Mouse (Mus musculus) kidney, embryonic 15.5 days (tissue): ENCODE measurements around the gene Apeh. TPM values are rescaled to one million over a fixed set of nuclear protein-coding genes. Genes with fewer than 3 reads are reported as not detected.

Experiments
- ATAC-seq: fragments of 200-750 bp; cut with Nextera tagmentation; replicated peaks from 2 replicates; pipeline ENCODE4 v1.8.0; 2017; ENCODE audit warnings: moderate TSS enrichment; ENCODE audit not compliant: low FRiP score
- H3K27ac ChIP-seq: fragments of 300-500 bp; sonication (generic); 2 replicates; pipeline ENCODE4 v1.5.1; 2015; ENCODE audit warnings: mild to moderate bottlenecking, inconsistent platforms
- H3K27me3 ChIP-seq: fragments of 300-500 bp; sonication (generic); 2 replicates; pipeline ENCODE4 v1.6.1; 2015; ENCODE audit warnings: inconsistent platforms
- H3K36me3 ChIP-seq: fragments of 300-500 bp; sonication (generic); 2 replicates; pipeline ENCODE4 v1.6.1; 2015; ENCODE audit warnings: inconsistent platforms
- H3K4me1 ChIP-seq: fragments of 300-500 bp; sonication (generic); 2 replicates; pipeline ENCODE4 v1.6.1; 2015; ENCODE audit warnings: inconsistent platforms
- H3K4me2 ChIP-seq: fragments of 300-500 bp; sonication (generic); 2 replicates; pipeline ENCODE4 v1.6.1; 2015; ENCODE audit warnings: moderate library complexity, mild to moderate bottlenecking, inconsistent platforms
- H3K4me3 ChIP-seq: fragments of 300-500 bp; sonication (generic); replicated peaks from 2 replicates; pipeline ENCODE4 v1.5.1; 2015; ENCODE audit warnings: mild to moderate bottlenecking, inconsistent platforms
- H3K9ac ChIP-seq: fragments of 300-500 bp; sonication (generic); 2 replicates; pipeline ENCODE4 v1.6.1; 2015; ENCODE audit warnings: mild to moderate bottlenecking, inconsistent platforms
- H3K9me3 ChIP-seq: fragments of 300-500 bp; sonication (generic); replicated peaks from 2 replicates; pipeline ENCODE4 v1.6.1; 2016; ENCODE audit warnings: inconsistent platforms
- WGBS: fragments of 180-500 bp; shearing (Covaris S2); methylation state at CpG from one replicate; pipeline ENCODE4 v1.1.7; 2015; ENCODE audit warnings: mixed read lengths; 5-methylcytosine and 5-hydroxymethylcytosine counted together
- polyA plus RNA-seq: library from polyadenylated mRNA; unstranded; fragments of >200 nt; fragmentation: Nextera tagmentation; extraction: Ambion mirVana; gene quantifications from 2 replicates; pipeline ENCODE4 v1.2.1, GENCODE M21; 2015

The Apeh gene
- polyA plus RNA-seq, 1 experiment from 2014 or later, result 76.6 TPM

- Histone ChIP-seq H3K9ac (no peak overlapping the region), H3K4me1 (peaks cover 21% of the 10 kb centered on the region), H3K27ac (no peak overlapping the region), H3K9me3 (no peaks in the 10 kb centered on the region), H3K36me3 (no peaks in the 10 kb centered on the region), H3K27me3 (peaks cover 16% of the 10 kb centered on the region; the same call in 1 of the 2 replicates), H3K4me2 (no peak overlapping the region), H3K4me3 (no peak overlapping the region)
- no peak for ATAC-seq
- 95% methylated on average over 18 of the region's 18 CpGs for WGBS
Measured at GRCm38 (mm10) chr9:108112719-108113340, 18.4 kb upstream of the Apeh start.

DNA sequence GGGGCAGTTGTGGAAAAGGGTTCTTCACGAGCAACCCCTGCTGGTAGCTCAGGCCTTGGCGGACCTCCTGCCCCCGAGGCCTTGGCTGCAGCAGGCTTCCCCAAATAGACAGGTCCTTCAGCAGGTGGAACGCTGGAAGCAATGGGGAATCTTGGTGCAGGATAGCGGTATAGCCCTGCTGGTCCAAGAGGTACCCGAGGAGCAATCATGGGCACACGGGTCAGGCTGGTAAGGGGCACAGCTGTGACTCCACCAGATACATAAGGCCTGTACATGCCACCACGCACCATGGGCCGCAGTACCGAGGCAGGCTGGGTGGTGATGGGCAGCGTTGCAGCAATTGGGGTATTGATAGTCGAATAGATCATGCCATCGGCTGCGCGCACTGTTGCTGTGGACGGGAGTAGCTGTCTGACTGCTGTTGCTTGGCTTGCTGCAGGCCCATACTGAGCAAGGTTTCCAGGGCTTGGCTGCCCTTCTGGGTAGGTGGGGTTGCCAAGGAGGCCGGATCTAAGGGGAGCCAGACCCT, 17.3 kb upstream of the Apeh start:
- 73% methylated on average over 17 of the region's 17 CpGs for WGBS
- Histone ChIP-seq H3K27ac (peak overlapping the region; percentile 25; the same call in 1 of the 2 replicates), H3K4me3 (peak overlapping the region; percentile 37), H3K4me1 (peaks cover 27% of the 10 kb centered on the region), H3K9me3 (no peaks in the 10 kb centered on the region), H3K36me3 (no peaks in the 10 kb centered on the region), H3K27me3 (peaks cover 16% of the 10 kb centered on the region; the same call in 1 of the 2 replicates), H3K9ac (peak overlapping the region; percentile 27; the same call in 1 of the 2 replicates), H3K4me2 (peak overlapping the region; percentile 66)
- no peak for ATAC-seq

- peak overlapping the region; percentile 27 for H3K9ac ChIP-seq
- H3K36me3 ChIP-seq, result no peaks in the 10 kb centered on the region
- 0 out of 2 replicates have a peak, but pooled peaks have one; percentile 7 for ATAC-seq
- peaks cover 32% of the 10 kb centered on the region for H3K4me1 ChIP-seq
- 8% methylated on average over 22 of the region's 22 CpGs for WGBS
- peak overlapping the region; percentile 66 for H3K4me2 ChIP-seq
- peak overlapping the region; percentile 37 for H3K4me3 ChIP-seq
- H3K9me3 ChIP-seq, result no peaks in the 10 kb centered on the region
- peak overlapping the region; percentile 25; the same call in 1 of the 2 replicates for H3K27ac ChIP-seq
- peaks cover 16% of the 10 kb centered on the region; the same call in 1 of the 2 replicates for H3K27me3 ChIP-seq
Measured at GRCm38 (mm10) chr9:108111101-108111592, 16.7 kb upstream of the Apeh start.

DNA sequence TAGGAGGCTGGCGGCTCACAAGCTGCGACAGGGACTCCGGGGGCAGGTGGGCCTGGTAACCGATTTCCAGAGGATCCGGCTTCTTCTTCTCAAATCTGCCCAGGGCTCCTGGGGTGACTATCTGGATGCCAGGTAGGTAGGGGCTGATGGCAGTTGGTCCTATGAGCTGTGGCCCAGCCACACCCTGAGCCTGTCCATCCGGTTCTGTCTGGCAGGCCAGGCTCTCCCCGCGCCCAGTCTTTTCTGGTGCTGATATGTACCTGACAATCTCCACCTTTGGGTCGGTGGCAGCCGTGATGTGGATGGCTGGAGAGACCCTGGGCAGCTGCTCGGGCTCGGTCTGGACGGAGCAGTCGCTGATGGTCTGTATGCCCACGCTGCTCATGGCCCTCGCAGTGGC, 15.8 kb upstream of the Apeh start:
- Histone ChIP-seq H3K36me3 (no peaks in the 10 kb centered on the region), H3K4me1 (peaks cover 38% of the 10 kb centered on the region), H3K4me2 (peak overlapping the region; percentile 66), H3K27ac (no peak overlapping the region), H3K9ac (no peak overlapping the region), H3K4me3 (no peak overlapping the region), H3K9me3 (no peaks in the 10 kb centered on the region), H3K27me3 (peaks cover 13% of the 10 kb centered on the region; the same call in 1 of the 2 replicates)
- whole genome bisulfite sequencing, result 84% methylated on average over 16 of the region's 16 CpGs
- no peak; the same call in 1 of the 2 replicates for ATAC-seq

- no peak for ATAC-seq
- H3K27ac ChIP-seq, result no peak overlapping the region
- WGBS, result 90% methylated on average over 16 of the region's 16 CpGs
Measured at GRCm38 (mm10) chr9:108107867-108108266, 13.5 kb upstream of the Apeh start.

DNA sequence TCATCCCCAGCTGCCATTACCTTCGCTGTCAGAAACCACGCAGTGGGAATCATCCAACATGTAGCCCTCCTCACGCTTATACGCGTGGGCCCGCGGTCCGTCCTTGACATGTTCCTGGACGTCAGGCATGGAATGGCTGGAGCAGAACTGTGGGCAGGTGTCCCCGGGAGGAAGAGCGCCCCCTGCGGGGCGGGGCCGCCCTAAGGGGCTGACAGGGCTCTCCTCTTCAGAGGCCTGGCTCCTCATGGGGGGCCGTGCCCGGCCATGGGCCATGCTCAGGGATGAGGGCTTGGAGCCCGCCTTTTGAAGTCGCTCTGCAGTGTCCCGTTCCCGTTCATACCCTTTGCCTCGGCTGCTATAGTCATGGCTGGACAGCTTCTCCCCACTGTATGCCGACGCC, 11.7 kb upstream of the Apeh start:
- peaks cover 39% of the 10 kb centered on the region for H3K4me1 ChIP-seq
- no peak overlapping the region for H3K4me2 ChIP-seq
- H3K36me3 ChIP-seq, result no peaks in the 10 kb centered on the region
- no peak overlapping the region for H3K9ac ChIP-seq
- H3K27me3 ChIP-seq, result peaks cover 8% of the 10 kb centered on the region; the same call in 1 of the 2 replicates
- H3K27ac ChIP-seq, result peak overlapping the region; percentile 72
- no peak overlapping the region for H3K4me3 ChIP-seq
- no peak for ATAC-seq
- 89% methylated on average over 23 of the region's 23 CpGs for WGBS
- no peaks in the 10 kb centered on the region for H3K9me3 ChIP-seq

More at GRCm38 (mm10) chr9:108107867-108108266, 13.5 kb upstream of the Apeh start:
- no peak overlapping the region for H3K9ac ChIP-seq
- H3K4me2 ChIP-seq, result no peak overlapping the region
- no peak overlapping the region for H3K4me3 ChIP-seq
- H3K9me3 ChIP-seq, result no peaks in the 10 kb centered on the region
- peaks cover 8% of the 10 kb centered on the region; the same call in 1 of the 2 replicates for H3K27me3 ChIP-seq
- no peaks in the 10 kb centered on the region for H3K36me3 ChIP-seq
- peaks cover 44% of the 10 kb centered on the region for H3K4me1 ChIP-seq

DNA sequence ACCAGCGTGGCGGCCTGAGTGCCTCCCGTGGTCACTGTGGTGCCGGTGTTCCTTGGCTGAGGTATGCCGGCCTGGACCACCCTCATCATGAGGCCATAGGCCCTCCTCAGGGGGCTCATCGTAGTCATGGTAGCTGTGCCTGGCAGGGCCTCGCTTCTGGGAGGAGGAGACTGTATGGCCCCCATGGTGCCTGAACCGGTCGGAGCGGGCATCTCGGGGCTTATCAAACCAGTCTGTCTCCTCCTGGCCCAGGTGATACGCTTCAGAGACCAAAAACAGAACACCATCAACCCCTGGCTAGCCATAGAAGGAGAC, 11.1 kb upstream of the Apeh start:
- Histone ChIP-seq H3K4me1 (peaks cover 33% of the 10 kb centered on the region), H3K27me3 (peaks cover 8% of the 10 kb centered on the region; the same call in 1 of the 2 replicates), H3K4me2 (0 out of 2 replicates have a peak overlapping the region, but pooled peaks have one; percentile 42), H3K9me3 (no peaks in the 10 kb centered on the region), H3K9ac (no peak overlapping the region), H3K4me3 (no peak overlapping the region), H3K27ac (peak overlapping the region; percentile 72), H3K36me3 (no peaks in the 10 kb centered on the region)
- ATAC-seq, result 0 out of 2 replicates have a peak, but pooled peaks have one; percentile 5
- WGBS, result 80% methylated on average over 12 of the region's 12 CpGs

DNA sequence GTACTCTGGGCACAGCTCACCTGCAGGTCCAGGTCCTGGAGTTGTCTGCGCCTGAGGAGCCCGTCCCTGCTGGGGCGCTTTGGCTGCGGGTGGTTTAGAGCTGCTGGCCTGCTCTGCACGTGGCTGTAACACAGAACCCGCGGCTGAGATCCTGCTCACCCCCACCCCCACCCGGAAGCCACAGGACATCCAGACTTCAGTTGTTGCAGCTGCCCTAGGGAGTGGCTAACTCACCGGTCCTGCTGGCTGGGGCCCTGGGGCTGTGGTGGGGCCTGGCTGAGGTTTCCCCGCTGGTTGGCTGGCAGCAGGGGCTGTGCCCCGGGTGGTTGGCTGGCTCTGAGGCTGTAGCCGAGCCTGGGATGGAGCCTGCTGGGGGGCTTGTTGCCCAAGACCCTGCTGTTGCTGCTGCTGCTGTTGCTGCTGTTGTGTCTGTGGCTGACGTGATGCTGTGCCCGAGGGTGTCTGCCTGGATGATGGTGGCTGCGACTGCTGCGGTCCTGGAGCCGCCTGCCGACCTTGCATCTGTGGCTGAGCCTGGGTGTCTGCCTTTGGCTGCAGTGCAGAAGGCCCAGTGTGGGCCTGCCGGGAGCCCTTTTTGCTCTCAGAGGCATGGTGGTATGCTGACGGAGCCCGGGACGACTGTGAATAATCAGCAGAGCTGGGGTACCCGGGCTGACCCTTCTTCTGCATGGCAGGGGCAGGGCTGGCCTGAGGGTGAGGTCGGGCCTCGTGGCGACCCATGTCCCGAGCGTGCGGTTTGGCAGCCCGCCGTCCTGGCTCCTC, 10.6 kb upstream of the Apeh start:
- Histone ChIP-seq H3K4me2 (peak overlapping the region; percentile 42), H3K27me3 (peaks cover 5% of the 10 kb centered on the region; the same call in 1 of the 2 replicates), H3K9ac (peak overlapping the region; percentile 29; the same call in 1 of the 2 replicates), H3K4me3 (no peak overlapping the region; the same call in 1 of the 2 replicates), H3K36me3 (no peaks in the 10 kb centered on the region), H3K9me3 (no peaks in the 10 kb centered on the region), H3K4me1 (peaks cover 29% of the 10 kb centered on the region), H3K27ac (peak overlapping the region; percentile 72)
- 38% methylated on average over 31 of the region's 31 CpGs for WGBS
- peak; percentile 9; the same call in 1 of the 2 replicates for ATAC-seq

GRCm38 (mm10) chr9:108099619-108100018, 5.2 kb upstream of the Apeh start:
- Histone ChIP-seq H3K27me3 (no peaks in the 10 kb centered on the region), H3K27ac (no peak overlapping the region), H3K9ac (no peak overlapping the region), H3K9me3 (no peaks in the 10 kb centered on the region), H3K4me3 (no peak overlapping the region), H3K36me3 (no peaks in the 10 kb centered on the region), H3K4me2 (no peak overlapping the region), H3K4me1 (peaks cover 30% of the 10 kb centered on the region)
- WGBS, result 91% methylated on average over 8 of the region's 8 CpGs
- ATAC-seq, result no peak

- H3K4me1 ChIP-seq, result peaks cover 35% of the 10 kb centered on the region
- H3K4me3 ChIP-seq, result no peak overlapping the region
- ATAC-seq, result no peak
- H3K9ac ChIP-seq, result no peak overlapping the region
- H3K4me2 ChIP-seq, result peak overlapping the region; percentile 96
- peak overlapping the region; percentile 49 for H3K27ac ChIP-seq
- peaks cover 17% of the 10 kb centered on the region for H3K36me3 ChIP-seq
- 52% methylated on average over 10 of the region's 10 CpGs for WGBS
- H3K27me3 ChIP-seq, result no peaks in the 10 kb centered on the region
- H3K9me3 ChIP-seq, result no peaks in the 10 kb centered on the region
Measured at GRCm38 (mm10) chr9:108095949-108096712, 1.7 kb upstream of the Apeh start.

GRCm38 (mm10) chr9:108095518-108095917, 1.1 kb upstream of the Apeh start:
- H3K4me1 ChIP-seq, result peaks cover 35% of the 10 kb centered on the region
- ATAC-seq, result no peak
- H3K4me3 ChIP-seq, result peak overlapping the region; percentile 62
- peak overlapping the region; percentile 80 for H3K27ac ChIP-seq
- no peaks in the 10 kb centered on the region for H3K9me3 ChIP-seq
- H3K9ac ChIP-seq, result peak overlapping the region; percentile 73
- H3K27me3 ChIP-seq, result no peaks in the 10 kb centered on the region
- H3K4me2 ChIP-seq, result peak overlapping the region; percentile 96
- H3K36me3 ChIP-seq, result peaks cover 23% of the 10 kb centered on the region
- WGBS, result 6% methylated on average over 3 of the region's 3 CpGs
